10 mouse cellular contexts compared by ENCODE assay signal in genomic region chr12:84327111-84327512, GRCm38 (mm10). TPM values are rescaled to one million over a fixed set of nuclear protein-coding genes. Genes with fewer than 3 reads are reported as not detected.
DNase-seq lines count a peak whose midpoint lies in the region; ATAC-seq and TF ChIP-seq lines count a peak whose summit lies in the region.
"Had no signal": no experiment of that assay in that cellular context is flagged by ENCODE, and none has a peak within 500 bp of the region (broad histone marks: within the 10 kb centered on the region; RNA-seq: fewer than 3 reads in every experiment).

No protein-coding gene starts in this region.

- TF ChIP-seq EP300 in stomach, postnatal 0 days (optimal IDR thresholded peaks at IDR 0.05): no peak

- TF ChIP-seq CTCF in stomach, postnatal 0 days (IDR thresholded peaks at IDR 0.05; ENCODE audit: low read depth): no peak

- no peak overlapping the region for H3K9ac ChIP-seq in liver, embryonic 16.5 days (ENCODE audit: low read depth, low read length)
- no peak overlapping the region for H3K9ac ChIP-seq in liver, embryonic 11.5 days (ENCODE audit: low read depth, low read length)
- H3K9ac ChIP-seq in kidney, embryonic 15.5 days: no peak overlapping the region
- no peak overlapping the region for H3K9ac ChIP-seq in stomach, postnatal 0 days (ENCODE audit: low read length)
- H3K9ac ChIP-seq: limb, embryonic 13.5 days; midbrain, embryonic 15.5 days had no signal

- peak; percentile 23 to 61 for DNase-seq in adrenal gland, adult (ENCODE audit: inconsistent age in 2 of 2, low spot score in 1 of 2)
- no peak for DNase-seq in adrenal gland, postnatal 4 days (ENCODE audit: low spot score in 2 of 2)
- no peak for DNase-seq in liver, embryonic 11.5 days (ENCODE audit: low spot score)
- no peak for DNase-seq in stomach, postnatal 0 days (ENCODE audit: low spot score)
- DNase-seq in embryo, embryonic 11 days: no peak
- DNase-seq in retina, postnatal 1 day: no peak

- H3K36me3 ChIP-seq in liver, embryonic 16.5 days (ENCODE audit: control insufficient read depth, insufficient read depth): peaks cover 36% of the 10 kb centered on the region
- peaks cover 27% of the 10 kb centered on the region for H3K36me3 ChIP-seq in liver, embryonic 11.5 days (ENCODE audit: control insufficient read depth, insufficient read depth, low read length)
- H3K36me3 ChIP-seq in kidney, embryonic 15.5 days: peaks cover 75% of the 10 kb centered on the region
- H3K36me3 ChIP-seq in stomach, postnatal 0 days (ENCODE audit: control insufficient read depth, insufficient read depth, low read length): peaks cover 13% of the 10 kb centered on the region

- H3K4me3 ChIP-seq in liver, embryonic 16.5 days (ENCODE audit: low read depth, low read length): no peak overlapping the region
- no peak overlapping the region for H3K4me3 ChIP-seq in liver, embryonic 11.5 days (ENCODE audit: low read depth, low read length)
- no peak overlapping the region for H3K4me3 ChIP-seq in kidney, embryonic 15.5 days (replicated peaks)
- H3K4me3 ChIP-seq in stomach, postnatal 0 days (ENCODE audit: low read depth, low read length): no peak overlapping the region
- H3K4me3 ChIP-seq: limb, embryonic 13.5 days; midbrain, embryonic 15.5 days had no signal

- no peaks in the 10 kb centered on the region for H3K27me3 ChIP-seq in liver, embryonic 16.5 days (ENCODE audit: control insufficient read depth, insufficient read depth, low read depth, low read length)
- H3K27me3 ChIP-seq in liver, embryonic 11.5 days (replicated peaks; ENCODE audit: control insufficient read depth, insufficient read depth, low read length): no peaks in the 10 kb centered on the region
- H3K27me3 ChIP-seq in kidney, embryonic 15.5 days: no peaks in the 10 kb centered on the region
- no peaks in the 10 kb centered on the region for H3K27me3 ChIP-seq in stomach, postnatal 0 days (ENCODE audit: control insufficient read depth, insufficient read depth, low read length)
- H3K27me3 ChIP-seq: limb, embryonic 13.5 days; midbrain, embryonic 15.5 days had no signal

- no peak overlapping the region for H3K27ac ChIP-seq in liver, embryonic 16.5 days (ENCODE audit: low read length)
- no peak overlapping the region for H3K27ac ChIP-seq in liver, embryonic 11.5 days (ENCODE audit: low read depth, low read length)
- H3K27ac ChIP-seq in kidney, embryonic 15.5 days: peak overlapping the region; percentile 27; the same call in 1 of the 2 replicates
- H3K27ac ChIP-seq in stomach, postnatal 0 days (replicated peaks): no peak overlapping the region
- H3K27ac ChIP-seq: limb, embryonic 13.5 days; midbrain, embryonic 15.5 days had no signal

- WGBS in liver, embryonic 16.5 days (ENCODE audit: insufficient replicate concordance): 61% methylated on average over 4 of the region's 4 CpGs
- WGBS in liver, embryonic 11.5 days: 83% methylated on average over 4 of the region's 4 CpGs
- 63% methylated on average over 4 of the region's 4 CpGs for WGBS in kidney, embryonic 15.5 days
- 33% methylated on average over 4 of the region's 4 CpGs for WGBS in stomach, postnatal 0 days

- ATAC-seq in liver, embryonic 16.5 days (ENCODE audit: low read depth): peak; percentile 39
- no peak for ATAC-seq in liver, embryonic 11.5 days (replicated peaks; ENCODE audit: low FRiP score)
- ATAC-seq in kidney, embryonic 15.5 days (replicated peaks; ENCODE audit: low FRiP score): no peak
- peak; percentile 64; the same call in 1 of the 2 replicates for ATAC-seq in stomach, postnatal 0 days (ENCODE audit: low FRiP score, low TSS enrichment)
- ATAC-seq: midbrain, embryonic 15.5 days had no signal

- no peaks in the 10 kb centered on the region for H3K9me3 ChIP-seq in liver, embryonic 16.5 days (replicated peaks; ENCODE audit: control insufficient read depth, low read length)
- no peaks in the 10 kb centered on the region for H3K9me3 ChIP-seq in liver, embryonic 11.5 days (ENCODE audit: control insufficient read depth, low read length)
- H3K9me3 ChIP-seq in kidney, embryonic 15.5 days (replicated peaks): no peaks in the 10 kb centered on the region
- H3K9me3 ChIP-seq in stomach, postnatal 0 days (ENCODE audit: control insufficient read depth, low read length): no peaks in the 10 kb centered on the region
- H3K9me3 ChIP-seq: limb, embryonic 13.5 days; midbrain, embryonic 15.5 days had no signal

- no peaks in the 10 kb centered on the region for H3K4me1 ChIP-seq in liver, embryonic 16.5 days (ENCODE audit: control insufficient read depth, low read depth, low read length)
- no peaks in the 10 kb centered on the region for H3K4me1 ChIP-seq in liver, embryonic 11.5 days (replicated peaks; ENCODE audit: control insufficient read depth, insufficient read depth, low read length)
- 0 out of 2 replicates have a peak, but pooled peaks cover 3% of the 10 kb centered on the region for H3K4me1 ChIP-seq in kidney, embryonic 15.5 days
- no peaks in the 10 kb centered on the region for H3K4me1 ChIP-seq in stomach, postnatal 0 days (replicated peaks; ENCODE audit: control insufficient read depth, insufficient read depth)
- H3K4me1 ChIP-seq: limb, embryonic 13.5 days; midbrain, embryonic 15.5 days had no signal

- no peak overlapping the region for H3K4me2 ChIP-seq in liver, embryonic 16.5 days (ENCODE audit: low read depth, low read length)
- no peak overlapping the region for H3K4me2 ChIP-seq in liver, embryonic 11.5 days
- H3K4me2 ChIP-seq in kidney, embryonic 15.5 days: no peak overlapping the region
- H3K4me2 ChIP-seq in stomach, postnatal 0 days (replicated peaks; ENCODE audit: low read depth): no peak overlapping the region
- H3K4me2 ChIP-seq: limb, embryonic 13.5 days; midbrain, embryonic 15.5 days had no signal

RNA-seq across cellular contexts. Expression of gene Zfp410, which starts 10.5 kb away (rescaled TPM):
- 10 to 100 TPM; 64.6 to 68.9 TPM for total RNA-seq in adrenal gland, postnatal 4 days (2021)
- polyA plus RNA-seq in liver, embryonic 16.5 days (2015; fragmentation: Nextera tagmentation; extraction: Ambion mirVana): 32.3 and 36.2 TPM in 2 replicates
- polyA plus RNA-seq in liver, embryonic 11.5 days (2014; fragmentation: Nextera tagmentation; extraction: Ambion mirVana): 78.1 and 79.5 TPM in 2 replicates
- polyA plus RNA-seq in kidney, embryonic 15.5 days (2015; fragmentation: Nextera tagmentation; extraction: Ambion mirVana): 77.8 and 79.4 TPM in 2 replicates
- polyA plus RNA-seq in stomach, postnatal 0 days (2015; fragmentation: Nextera tagmentation; extraction: Ambion mirVana): 32.3 and 32.4 TPM in 2 replicates

RNA-seq across cellular contexts. Expression of gene Coq6, which starts 34.3 kb away (rescaled TPM):
- 10 to 100 TPM; 60.5 to 64.9 TPM for total RNA-seq in adrenal gland, postnatal 4 days (2021)
- 22.3 and 23.6 TPM in 2 replicates for polyA plus RNA-seq in liver, embryonic 16.5 days (2015; fragmentation: Nextera tagmentation; extraction: Ambion mirVana)
- polyA plus RNA-seq in liver, embryonic 11.5 days (2014; fragmentation: Nextera tagmentation; extraction: Ambion mirVana): 43.6 and 51.7 TPM in 2 replicates
- 50.2 and 53.3 TPM in 2 replicates for polyA plus RNA-seq in kidney, embryonic 15.5 days (2015; fragmentation: Nextera tagmentation; extraction: Ambion mirVana)
- polyA plus RNA-seq in stomach, postnatal 0 days (2015; fragmentation: Nextera tagmentation; extraction: Ambion mirVana): 27.1 and 27.6 TPM in 2 replicates

RNA-seq across cellular contexts. Expression of gene Fam161b, which starts 34.5 kb away (rescaled TPM):
- total RNA-seq in adrenal gland, postnatal 4 days (2021): 1 to 10 TPM; 2.0 to 2.7 TPM
- polyA plus RNA-seq in liver, embryonic 16.5 days (2015; fragmentation: Nextera tagmentation; extraction: Ambion mirVana): 1.0 and 1.3 TPM in 2 replicates
- 4.7 and 4.9 TPM in 2 replicates for polyA plus RNA-seq in liver, embryonic 11.5 days (2014; fragmentation: Nextera tagmentation; extraction: Ambion mirVana)
- polyA plus RNA-seq in kidney, embryonic 15.5 days (2015; fragmentation: Nextera tagmentation; extraction: Ambion mirVana): 3.7 and 4.2 TPM in 2 replicates
- 0.72 and 0.88 TPM in 2 replicates for polyA plus RNA-seq in stomach, postnatal 0 days (2015; fragmentation: Nextera tagmentation; extraction: Ambion mirVana)

RNA-seq across cellular contexts. Expression of gene Ptgr2, which starts 42.1 kb away (rescaled TPM):
- 10 to 100 TPM; 57.3 to 66.2 TPM for total RNA-seq in adrenal gland, postnatal 4 days (2021)
- polyA plus RNA-seq in liver, embryonic 16.5 days (2015; fragmentation: Nextera tagmentation; extraction: Ambion mirVana): 22.8 and 25.2 TPM in 2 replicates
- 39.5 and 51.2 TPM in 2 replicates for polyA plus RNA-seq in liver, embryonic 11.5 days (2014; fragmentation: Nextera tagmentation; extraction: Ambion mirVana)
- 25.4 and 26.7 TPM in 2 replicates for polyA plus RNA-seq in kidney, embryonic 15.5 days (2015; fragmentation: Nextera tagmentation; extraction: Ambion mirVana)
- 27.4 and 29.1 TPM in 2 replicates for polyA plus RNA-seq in stomach, postnatal 0 days (2015; fragmentation: Nextera tagmentation; extraction: Ambion mirVana)

Comparison
In these comparisons a context has a peak if more than half of its experiments do, and no peak if none do; other contexts are left out.
1. DNase-seq: peak in adrenal gland, adult (2 of 2); none in adrenal gland, postnatal 4 days (0 of 2), liver, embryonic 11.5 days (single experiment), stomach, postnatal 0 days (single experiment), embryo, embryonic 11 days (single experiment) and retina, postnatal 1 day (single experiment).
2. ATAC-seq: peak in liver, embryonic 16.5 days (single experiment) and stomach, postnatal 0 days (single experiment); none in liver, embryonic 11.5 days (single experiment) and kidney, embryonic 15.5 days (single experiment).